Mouse (Mus musculus) neural tube, embryonic 12.5 days (tissue): ENCODE data around the gene Shmt2. TPM values are rescaled to one million over a fixed set of nuclear protein-coding genes. Genes with fewer than 3 reads are reported as not detected.
A peak's percentile ranks its signal among the peaks of the same experiment; 100 is the strongest.

ENCODE experiments used
- ATAC-seq: fragments of 200-750 bp; cut with Nextera tagmentation; 2 replicates; pipeline ENCODE4 v1.8.0; 2017; ENCODE audit warnings: low read depth, mild to moderate bottlenecking, moderate TSS enrichment, moderate library complexity; ENCODE audit not compliant: low FRiP score
- H3K27ac ChIP-seq: fragments of 300-500 bp; sonication (generic); 2 replicates; pipeline ENCODE4 v1.5.1; 2016
- H3K27me3 ChIP-seq: fragments of 300-500 bp; sonication (generic); replicated peaks from 2 replicates; pipeline ENCODE4 v1.6.1; 2016; ENCODE audit warnings: mild to moderate bottlenecking
- H3K36me3 ChIP-seq: fragments of 300-500 bp; sonication (generic); 2 replicates; pipeline ENCODE4 v1.6.1; 2016; ENCODE audit warnings: mild to moderate bottlenecking
- H3K4me1 ChIP-seq: fragments of 300-500 bp; sonication (generic); 2 replicates; pipeline ENCODE4 v1.6.1; 2016
- H3K4me2 ChIP-seq: fragments of 300-500 bp; sonication (generic); replicated peaks from 2 replicates; pipeline ENCODE4 v1.6.1; 2016; ENCODE audit warnings: mild to moderate bottlenecking
- H3K4me3 ChIP-seq: fragments of 300-500 bp; sonication (generic); 2 replicates; pipeline ENCODE4 v1.5.1; 2016
- H3K9ac ChIP-seq: fragments of 300-500 bp; sonication (generic); 2 replicates; pipeline ENCODE4 v1.6.1; 2016; ENCODE audit warnings: mild to moderate bottlenecking
- H3K9me3 ChIP-seq: fragments of 300-500 bp; sonication (generic); 2 replicates; pipeline ENCODE4 v1.6.1; 2016; ENCODE audit warnings: mild to moderate bottlenecking
- WGBS: fragments of 180-500 bp; shearing (Covaris S2); methylation state at CpG from one replicate; pipeline ENCODE4 v1.1.7; 2016; 5-methylcytosine and 5-hydroxymethylcytosine counted together
- polyA plus RNA-seq: library from polyadenylated mRNA; unstranded; fragments of >200 nt; fragmentation: Nextera tagmentation; extraction: Ambion mirVana; gene quantifications from 2 replicates; pipeline ENCODE4 v1.2.1, GENCODE M21; 2016

The Shmt2 gene
- polyA plus RNA-seq, 1 experiment from 2014 or later = 76.9 TPM

DNA sequence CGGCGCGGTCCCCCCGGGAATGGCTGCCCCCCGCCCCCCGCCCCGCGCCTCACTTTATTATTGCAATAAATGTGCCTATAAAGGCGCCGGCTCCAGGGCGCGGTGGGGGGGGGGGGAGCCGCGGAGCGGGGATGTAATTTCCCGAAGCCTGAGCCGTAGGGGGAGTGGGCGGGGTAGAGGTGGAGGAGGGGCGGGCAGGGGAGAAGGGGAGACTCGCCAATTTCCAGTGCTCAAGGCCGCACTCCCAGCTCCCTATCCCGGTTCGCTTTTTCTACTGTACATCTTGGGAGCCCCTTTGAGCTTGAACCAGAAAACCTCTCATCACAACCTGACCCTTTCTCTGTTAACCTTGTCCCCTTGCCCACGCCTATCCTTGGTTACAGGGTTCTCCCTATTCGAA is 8.7 kb upstream of the Shmt2 start:
- no peak for ATAC-seq
- H3K36me3 ChIP-seq = no peaks in the 10 kb centered on the region
- H3K4me1 ChIP-seq = peaks cover 80% of the 10 kb centered on the region
- H3K27ac ChIP-seq = peak overlapping the region; percentile 71; the same call in 1 of the 2 replicates
- peak overlapping the region; percentile 59 for H3K4me3 ChIP-seq
- WGBS = 3% methylated on average over 25 of the region's 25 CpGs
- H3K9me3 ChIP-seq = no peaks in the 10 kb centered on the region
- peak overlapping the region; percentile 81 for H3K4me2 ChIP-seq
- H3K9ac ChIP-seq = peak overlapping the region; percentile 74
- peaks cover 99% of the 10 kb centered on the region for H3K27me3 ChIP-seq

DNA sequence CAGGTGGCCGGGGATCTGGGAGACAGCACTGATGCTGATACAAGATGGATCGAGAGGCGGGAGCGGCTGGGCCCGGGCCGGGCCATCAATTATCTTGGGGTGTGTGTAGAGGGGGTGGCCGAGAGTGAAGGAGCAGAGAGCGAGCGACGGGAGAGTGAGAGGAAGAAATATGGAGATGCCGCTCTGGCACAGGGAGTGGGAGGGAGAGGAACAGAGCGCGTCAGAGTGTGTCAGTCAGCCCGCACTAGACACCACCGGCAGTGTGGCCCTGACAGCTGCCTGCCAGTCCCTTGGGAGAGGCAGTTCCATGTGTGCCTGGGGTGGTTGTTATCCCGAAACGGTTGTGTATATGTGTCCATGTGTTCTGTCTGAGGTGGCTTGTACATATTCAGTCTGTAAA is 5.2 kb upstream of the Shmt2 start:
- H3K27me3 ChIP-seq = peaks cover 91% of the 10 kb centered on the region

DNA sequence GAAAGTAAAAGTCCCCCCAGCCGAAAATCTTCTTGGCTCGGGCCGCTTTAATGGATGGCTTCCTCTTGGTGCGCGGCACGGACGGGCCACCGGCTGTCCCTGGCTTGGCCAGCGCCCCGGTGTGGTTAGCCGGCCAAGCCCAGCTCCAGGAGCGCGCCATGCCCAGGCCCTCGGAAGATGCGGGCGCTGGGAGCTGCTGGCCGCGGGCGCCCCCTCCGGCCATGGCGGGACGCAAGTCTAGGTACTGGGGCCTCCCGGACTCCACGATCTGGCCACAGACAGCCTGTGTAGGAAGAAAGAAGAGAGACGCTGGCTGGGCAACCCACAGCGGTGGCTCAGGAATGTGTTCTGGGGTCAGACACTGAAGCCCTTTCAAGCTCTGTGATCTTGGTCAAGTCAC is 4.4 kb upstream of the Shmt2 start:
- ATAC-seq = peak; percentile 16; the same call in 1 of the 2 replicates
- Histone ChIP-seq H3K27me3 (peaks cover 83% of the 10 kb centered on the region), H3K9ac (peak overlapping the region; percentile 44), H3K9me3 (no peaks in the 10 kb centered on the region), H3K4me2 (peak overlapping the region; percentile 81), H3K4me3 (peak overlapping the region; percentile 23), H3K4me1 (peaks cover 78% of the 10 kb centered on the region), H3K27ac (peak overlapping the region; percentile 84; the same call in 1 of the 2 replicates), H3K36me3 (no peaks in the 10 kb centered on the region)
- WGBS = 2% methylated on average over 26 of the region's 26 CpGs

More for the DNA sequence above, 5.2 kb upstream of the Shmt2 start:
- Histone ChIP-seq H3K9me3 (no peaks in the 10 kb centered on the region), H3K4me3 (peak overlapping the region; percentile 9; the same call in 1 of the 2 replicates), H3K4me1 (peaks cover 74% of the 10 kb centered on the region), H3K4me2 (peak overlapping the region; percentile 81), H3K36me3 (no peaks in the 10 kb centered on the region), H3K9ac (peak overlapping the region; percentile 44), H3K27ac (peak overlapping the region; percentile 84)
- 1% methylated on average over 17 of the region's 17 CpGs for WGBS
- peak; percentile 31 for ATAC-seq

DNA sequence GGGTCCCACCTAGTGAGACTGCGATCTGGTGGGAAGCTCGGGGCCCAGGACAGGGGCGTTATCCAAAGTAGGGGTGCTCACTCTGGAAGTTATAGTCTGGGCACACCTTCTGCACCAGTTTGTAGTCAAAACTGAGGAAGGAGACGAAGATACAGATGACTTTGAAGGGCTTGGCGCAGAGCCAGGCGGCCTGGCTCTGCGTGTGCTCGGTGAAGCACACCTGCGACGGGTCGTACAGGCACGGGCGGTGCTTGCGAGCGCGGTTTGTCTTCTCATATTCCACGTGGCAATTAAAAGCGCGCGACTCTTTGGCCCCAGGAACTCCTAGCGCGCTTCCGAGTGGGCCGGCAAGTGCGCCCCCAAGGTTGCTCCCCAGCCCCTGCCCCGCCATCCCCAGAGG is 3.8 kb upstream of the Shmt2 start:
- peak overlapping the region; percentile 84; the same call in 1 of the 2 replicates for H3K27ac ChIP-seq
- no peaks in the 10 kb centered on the region for H3K36me3 ChIP-seq
- peaks cover 79% of the 10 kb centered on the region for H3K4me1 ChIP-seq
- H3K4me2 ChIP-seq = peak overlapping the region; percentile 81
- no peaks in the 10 kb centered on the region for H3K9me3 ChIP-seq
- peaks cover 77% of the 10 kb centered on the region for H3K27me3 ChIP-seq
- H3K9ac ChIP-seq = peak overlapping the region; percentile 44; the same call in 1 of the 2 replicates
- no peak for ATAC-seq
- 1% methylated on average over 26 of the region's 26 CpGs for WGBS
- H3K4me3 ChIP-seq = peak overlapping the region; percentile 23

DNA sequence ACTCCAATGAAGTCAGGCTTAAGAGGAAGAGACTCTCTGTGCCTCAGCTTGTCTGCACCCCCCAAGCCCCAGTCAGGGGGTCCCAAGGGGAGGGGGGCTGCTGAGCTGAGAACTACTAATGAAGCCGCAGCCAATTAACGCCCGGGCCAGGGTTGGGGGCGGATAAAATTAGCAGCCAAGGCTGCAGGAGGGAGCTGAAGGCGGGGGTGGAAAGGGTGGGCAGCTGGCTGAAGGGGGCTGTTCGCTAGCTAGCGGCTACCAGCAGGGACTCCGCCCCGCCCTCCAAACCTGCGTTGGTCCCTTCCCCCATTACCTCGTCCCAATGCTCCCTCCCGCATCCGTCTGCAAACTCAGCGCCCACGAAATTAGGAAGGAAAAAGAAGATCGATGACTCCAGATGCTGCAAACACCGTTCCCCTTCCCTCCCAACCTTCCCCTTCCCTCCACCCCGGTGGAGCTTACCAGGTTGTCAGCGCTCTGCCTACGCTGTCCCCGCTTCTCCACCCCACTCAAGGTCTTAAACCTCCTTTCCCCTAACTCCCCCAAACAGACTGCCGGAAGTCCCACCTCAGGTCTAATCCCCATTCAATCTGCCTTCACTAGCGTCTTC is 2.5 kb upstream of the Shmt2 start:
- no peak for ATAC-seq
- Histone ChIP-seq H3K9ac (peak overlapping the region; percentile 29; the same call in 1 of the 2 replicates), H3K27me3 (peaks cover 64% of the 10 kb centered on the region), H3K4me1 (peaks cover 75% of the 10 kb centered on the region), H3K36me3 (peaks cover 8% of the 10 kb centered on the region), H3K4me2 (peak overlapping the region; percentile 81), H3K9me3 (no peaks in the 10 kb centered on the region), H3K4me3 (no peak overlapping the region), H3K27ac (peak overlapping the region; percentile 42; the same call in 1 of the 2 replicates)
- WGBS = under 1% methylated on average over 23 of the region's 23 CpGs

DNA sequence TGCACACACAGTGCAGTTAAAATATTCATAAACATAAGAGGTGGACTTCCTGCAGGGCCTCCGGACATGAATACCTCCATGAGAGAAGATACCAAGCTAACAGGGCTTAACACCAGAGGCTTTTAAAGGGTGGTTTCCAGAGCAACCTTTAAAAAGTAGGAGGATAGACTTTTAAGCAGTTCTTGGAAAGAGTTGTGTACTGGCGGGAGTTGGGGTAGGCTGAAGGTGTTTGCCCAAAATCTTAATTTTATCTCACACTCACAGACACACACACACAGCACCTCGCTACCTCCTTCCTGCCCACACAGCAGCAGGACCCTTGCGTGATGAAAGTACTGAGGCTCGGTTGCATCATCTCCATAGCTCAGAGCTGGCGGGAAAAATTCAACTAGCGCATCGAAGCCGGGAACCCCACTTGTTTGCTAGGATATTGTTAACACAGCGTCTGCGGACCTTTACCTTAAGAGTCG is 598 bp downstream of the Shmt2 start:
- Histone ChIP-seq H3K4me1 (peaks cover 56% of the 10 kb centered on the region), H3K27ac (no peak overlapping the region)
- 10% methylated on average over 12 of the region's 12 CpGs for WGBS

DNA sequence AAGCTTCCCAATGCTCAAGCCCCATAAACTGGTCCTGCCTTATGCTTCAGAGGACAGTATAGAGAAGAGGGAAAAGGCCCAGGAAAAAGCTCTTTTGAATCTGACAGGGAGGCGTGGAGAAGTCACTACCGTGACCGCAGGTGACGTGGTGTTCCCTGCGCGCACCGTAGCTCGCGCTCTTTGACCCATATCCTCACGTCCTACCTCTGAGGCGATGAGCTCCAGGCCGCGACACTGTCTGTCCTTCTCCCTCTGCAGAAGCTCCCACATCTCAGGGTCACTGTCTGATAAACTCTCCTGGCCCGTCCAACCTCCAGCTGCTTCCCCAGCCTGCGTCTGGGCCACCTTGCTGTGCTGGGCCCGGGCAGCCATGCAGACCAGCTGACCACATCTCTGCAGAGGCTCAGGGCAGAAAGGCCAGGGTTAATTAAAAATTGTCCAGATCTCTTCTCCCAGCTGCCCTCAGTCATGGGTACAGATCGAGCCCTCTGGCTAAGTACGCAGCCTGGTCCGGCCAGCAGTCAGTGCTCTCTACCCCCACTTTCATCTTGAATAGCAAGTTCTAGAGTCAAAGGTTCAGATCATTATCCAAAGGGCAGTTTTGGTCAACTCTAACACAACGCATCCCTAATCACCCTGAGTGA is 1.4 kb downstream of the Shmt2 start:
- H3K27me3 ChIP-seq = peaks cover 37% of the 10 kb centered on the region
- H3K36me3 ChIP-seq = peaks cover 29% of the 10 kb centered on the region
- no peak for ATAC-seq
- no peak overlapping the region for H3K9ac ChIP-seq
- WGBS = 86% methylated on average over 20 of the region's 20 CpGs
- H3K9me3 ChIP-seq = no peaks in the 10 kb centered on the region
- peak overlapping the region; percentile 85 for H3K4me2 ChIP-seq
- no peak overlapping the region for H3K27ac ChIP-seq
- peak overlapping the region; percentile 14; the same call in 1 of the 2 replicates for H3K4me3 ChIP-seq
- peaks cover 56% of the 10 kb centered on the region for H3K4me1 ChIP-seq

More for the DNA sequence above, 598 bp downstream of the Shmt2 start:
- peak; percentile 5; the same call in 1 of the 2 replicates for ATAC-seq
- peak overlapping the region; percentile 54 for H3K4me3 ChIP-seq
- peak overlapping the region; percentile 85 for H3K4me2 ChIP-seq
- H3K9ac ChIP-seq = peak overlapping the region; percentile 54
- H3K9me3 ChIP-seq = no peaks in the 10 kb centered on the region
- H3K36me3 ChIP-seq = peaks cover 29% of the 10 kb centered on the region
- peaks cover 43% of the 10 kb centered on the region for H3K27me3 ChIP-seq

DNA sequence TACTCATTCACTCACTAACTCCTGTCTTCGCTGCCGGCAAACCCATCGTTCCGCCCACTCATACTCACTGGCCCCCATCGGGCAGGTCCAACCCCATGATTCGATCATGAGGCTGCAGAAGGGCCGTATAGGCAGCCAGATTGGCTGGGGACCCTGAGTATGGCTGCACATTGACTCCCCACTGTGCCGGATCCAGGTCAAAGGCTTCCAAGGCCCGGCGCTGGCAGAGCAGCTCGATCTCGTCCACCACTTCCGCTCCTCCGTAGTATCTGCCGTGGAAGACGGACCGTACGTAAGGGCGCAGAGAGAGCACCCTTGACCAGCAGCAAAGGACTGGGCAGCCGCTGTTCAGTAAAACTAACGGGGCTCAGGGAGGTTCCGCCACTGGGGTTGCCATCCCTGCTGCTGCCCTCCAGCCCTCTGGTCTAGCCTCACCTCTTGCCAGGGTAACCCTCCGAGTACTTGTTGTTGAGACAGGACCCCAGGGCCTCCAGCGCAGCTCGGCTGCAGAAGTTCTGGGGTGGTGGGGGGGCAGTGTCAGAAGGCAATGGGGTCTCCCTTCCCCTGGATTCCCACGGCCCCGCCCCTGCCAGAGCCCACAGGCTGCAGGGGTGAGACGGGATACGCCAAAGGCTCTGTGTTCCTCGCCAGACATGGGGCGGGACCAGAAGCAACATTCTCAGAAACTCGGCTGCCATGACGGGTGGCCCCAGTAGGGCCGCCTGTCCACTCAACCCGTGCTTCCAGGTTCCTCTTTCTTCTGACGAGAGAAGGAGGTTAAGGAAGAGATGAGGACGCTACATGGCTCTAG is 2.1 kb downstream of the Shmt2 start:
- 93% methylated on average over 37 of the region's 37 CpGs for WGBS
- Histone ChIP-seq H3K4me2 (no peak overlapping the region), H3K36me3 (peaks cover 29% of the 10 kb centered on the region), H3K27me3 (peaks cover 37% of the 10 kb centered on the region), H3K9me3 (no peaks in the 10 kb centered on the region), H3K4me3 (no peak overlapping the region), H3K9ac (no peak overlapping the region), H3K27ac (no peak overlapping the region), H3K4me1 (peaks cover 56% of the 10 kb centered on the region)
- no peak for ATAC-seq

DNA sequence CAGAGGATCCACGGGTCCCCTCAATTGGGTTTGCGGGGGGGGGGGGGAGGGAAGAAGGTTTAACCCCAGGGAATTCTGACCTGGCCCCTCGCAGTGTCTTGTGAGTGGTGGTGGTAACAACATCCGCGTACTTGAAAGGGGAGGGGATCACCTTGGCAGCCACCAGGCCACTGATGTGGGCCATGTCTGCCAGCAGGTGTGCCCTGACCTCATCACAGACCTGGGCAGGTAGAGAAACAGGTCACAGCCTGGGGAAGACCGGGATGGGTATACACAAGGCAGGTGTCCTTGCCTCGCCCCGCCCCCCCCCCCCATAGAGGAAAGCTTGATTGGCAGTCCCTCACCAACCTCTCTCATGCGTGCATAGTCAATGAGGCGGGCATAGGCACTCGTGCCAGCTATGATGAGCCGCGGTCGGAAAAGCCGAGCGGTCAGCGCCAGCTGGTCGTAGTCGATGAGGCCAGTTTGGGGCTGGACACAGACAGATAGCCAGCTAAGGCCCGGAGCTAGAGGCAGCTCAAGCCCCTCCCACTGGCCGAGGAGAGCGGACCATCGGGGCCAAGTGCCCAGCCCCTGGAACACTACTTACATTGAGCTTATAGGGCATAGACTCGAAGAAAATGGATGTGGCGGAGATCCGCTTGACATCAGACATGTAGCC is 3.1 kb downstream of the Shmt2 start:
- no peak overlapping the region for H3K4me2 ChIP-seq
- H3K9ac ChIP-seq = no peak overlapping the region
- 93% methylated on average over 25 of the region's 26 CpGs for WGBS
- H3K27me3 ChIP-seq = peaks cover 37% of the 10 kb centered on the region
- H3K4me1 ChIP-seq = peaks cover 56% of the 10 kb centered on the region
- no peaks in the 10 kb centered on the region for H3K9me3 ChIP-seq
- H3K27ac ChIP-seq = no peak overlapping the region
- H3K4me3 ChIP-seq = no peak overlapping the region
- peaks cover 29% of the 10 kb centered on the region for H3K36me3 ChIP-seq
- ATAC-seq = no peak

DNA sequence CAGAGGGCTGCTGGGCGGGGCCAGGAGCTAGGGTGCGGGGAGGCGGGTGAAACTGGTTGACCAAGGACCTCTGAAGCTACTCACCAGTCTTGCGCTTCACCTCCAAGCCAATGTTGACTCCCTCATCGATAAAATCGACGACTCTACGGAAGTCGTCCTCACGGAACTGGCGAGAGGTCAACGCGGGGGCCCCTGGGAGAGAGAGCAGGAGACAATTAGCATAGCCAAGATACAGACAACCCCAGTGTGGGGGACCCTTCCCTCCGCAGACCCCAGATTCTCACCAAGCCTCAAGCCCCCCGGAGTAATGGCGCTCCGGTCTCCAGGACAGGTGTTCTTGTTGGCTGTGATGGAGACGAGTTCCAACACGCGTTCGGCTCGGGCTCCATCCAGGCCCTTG is 4.3 kb downstream of the Shmt2 start:
- Histone ChIP-seq H3K27ac (no peak overlapping the region), H3K4me1 (peaks cover 68% of the 10 kb centered on the region), H3K9ac (no peak overlapping the region), H3K9me3 (no peaks in the 10 kb centered on the region), H3K36me3 (peaks cover 29% of the 10 kb centered on the region), H3K4me3 (no peak overlapping the region), H3K4me2 (no peak overlapping the region), H3K27me3 (peaks cover 38% of the 10 kb centered on the region)
- ATAC-seq = no peak
- 95% methylated on average over 22 of the region's 22 CpGs for WGBS

DNA sequence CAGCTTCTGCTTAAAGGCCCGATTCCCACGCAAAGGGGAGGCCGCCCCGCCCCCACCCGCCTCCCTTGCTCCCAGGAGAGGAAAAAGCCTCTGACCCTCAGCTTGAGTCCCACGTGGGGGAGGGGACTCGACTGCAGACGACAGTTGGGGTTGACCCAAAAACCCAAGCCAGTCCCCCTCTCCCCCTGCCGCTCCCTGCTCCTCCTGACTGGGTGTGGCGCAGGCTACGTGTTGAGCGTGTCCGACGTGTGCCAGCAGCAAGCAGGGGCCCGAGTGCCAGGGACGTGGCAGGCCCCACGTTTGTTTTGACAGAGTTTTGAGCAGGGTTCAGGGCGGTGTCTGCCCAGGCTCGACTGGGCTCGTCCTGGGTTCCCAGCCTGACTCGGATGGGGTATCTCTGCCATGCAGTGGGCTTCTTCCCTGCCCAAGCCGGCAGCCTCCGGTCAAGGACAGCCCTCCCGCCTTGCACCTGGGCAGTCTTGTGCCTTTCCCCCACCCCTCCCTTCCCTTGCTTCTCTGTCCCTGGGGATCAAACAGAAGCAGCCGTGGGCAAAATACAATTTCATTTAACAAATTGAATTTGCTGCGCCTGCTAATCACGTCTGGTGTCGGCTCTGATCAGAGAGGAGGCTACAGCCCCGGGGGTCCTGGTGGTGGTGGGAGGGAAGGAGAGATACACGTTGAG is 5.5 kb downstream of the Shmt2 start:
- WGBS = 6% methylated on average over 30 of the region's 30 CpGs
- peaks cover 41% of the 10 kb centered on the region for H3K27me3 ChIP-seq
- H3K9me3 ChIP-seq = no peaks in the 10 kb centered on the region
- no peak overlapping the region for H3K27ac ChIP-seq
- H3K9ac ChIP-seq = no peak overlapping the region; the same call in 1 of the 2 replicates
- H3K4me3 ChIP-seq = no peak overlapping the region
- H3K4me2 ChIP-seq = peak overlapping the region; percentile 49
- peaks cover 76% of the 10 kb centered on the region for H3K4me1 ChIP-seq
- ATAC-seq = no peak
- H3K36me3 ChIP-seq = peaks cover 29% of the 10 kb centered on the region
